Mouse (Mus musculus) cerebellum, postnatal 36 days (tissue): ENCODE results near the gene Art2b.
"Not testable (repeated sequence)": the region's sequence is repeated elsewhere in the genome, so short reads cannot be mapped to it uniquely, and the experiment has no call there.

Source experiments
- DNase-seq, 2 experiments: peaks; one replicate each; pipeline ENCODE4 v3.0.0; 2021 to 2022; ENCODE audit warnings: mixed read lengths in 2 of 2

Gene Art2b

DNA sequence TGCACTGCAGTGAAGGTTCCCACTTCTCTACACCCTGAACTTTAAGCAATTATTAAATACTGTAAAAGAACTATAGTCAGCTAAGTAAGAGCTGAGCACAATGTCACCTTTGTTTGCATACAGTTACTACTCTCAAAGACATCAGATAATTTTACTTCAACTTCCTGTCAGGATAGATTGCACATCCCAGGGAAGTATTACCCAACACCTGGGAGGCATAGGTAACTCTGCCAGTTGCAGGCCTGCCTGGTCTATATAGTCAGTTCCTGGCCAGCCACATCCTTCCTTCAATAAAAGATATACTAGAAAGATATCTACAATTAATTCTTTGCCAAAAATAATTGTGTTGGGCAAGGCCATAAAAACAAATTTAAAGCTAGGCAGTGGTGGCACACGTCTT is 28.0 kb downstream of the Art2b start:
- no peak for DNase-seq

DNA sequence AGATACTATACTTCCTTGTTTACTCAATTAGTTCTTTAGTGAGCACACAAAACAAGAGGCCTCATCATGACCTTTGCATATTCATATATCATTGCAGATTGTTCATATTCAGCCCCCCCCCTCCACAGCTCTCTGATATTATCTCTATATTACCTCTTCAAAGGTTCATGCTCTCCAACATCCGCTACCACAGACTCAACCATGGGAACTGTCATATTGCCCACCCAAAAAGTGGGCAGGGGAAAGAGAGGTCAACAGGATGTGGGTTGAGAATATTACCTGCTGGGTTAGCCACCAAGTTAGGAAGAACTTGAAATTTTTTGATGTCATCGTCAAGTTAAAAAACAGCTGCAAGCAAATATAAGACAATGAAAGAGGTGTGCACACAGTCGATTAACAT is 29.9 kb downstream of the Art2b start:
- DNase-seq: not testable (repeated sequence)

GRCm38 (mm10) chr7:101551530-101551929 is 33.9 kb downstream of the Art2b start:
- no peak for DNase-seq

GRCm38 (mm10) chr7:101550686-101551485 is 34.5 kb downstream of the Art2b start:
- no peak for DNase-seq

GRCm38 (mm10) chr7:101549266-101549665 is 36.1 kb downstream of the Art2b start:
- no peak for DNase-seq

DNA sequence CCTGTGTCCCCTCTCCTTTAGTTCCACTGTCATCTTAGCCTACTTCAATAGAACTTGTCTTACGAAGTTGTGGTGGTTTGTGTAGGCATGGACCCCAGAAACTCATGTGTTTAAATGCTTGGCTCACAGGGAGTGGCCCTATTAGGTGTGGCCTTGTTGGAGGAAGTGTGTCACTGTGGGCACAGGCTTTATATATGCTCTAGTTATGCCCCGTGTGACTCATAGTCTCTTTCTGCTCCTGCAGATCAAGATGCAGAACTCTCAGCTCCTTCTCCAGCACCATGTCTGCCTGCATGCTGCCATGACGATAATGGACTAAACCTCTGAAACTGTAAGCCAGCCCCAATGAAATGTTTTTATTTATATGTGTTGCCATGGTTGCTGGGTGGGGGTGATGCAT is 37.7 kb downstream of the Art2b start:
- no peak for DNase-seq

- peak in 1 of 2 experiments; percentile 6 for DNase-seq
Observed at GRCm38 (mm10) chr7:101541734-101542133, 43.7 kb downstream of the Art2b start.

DNA sequence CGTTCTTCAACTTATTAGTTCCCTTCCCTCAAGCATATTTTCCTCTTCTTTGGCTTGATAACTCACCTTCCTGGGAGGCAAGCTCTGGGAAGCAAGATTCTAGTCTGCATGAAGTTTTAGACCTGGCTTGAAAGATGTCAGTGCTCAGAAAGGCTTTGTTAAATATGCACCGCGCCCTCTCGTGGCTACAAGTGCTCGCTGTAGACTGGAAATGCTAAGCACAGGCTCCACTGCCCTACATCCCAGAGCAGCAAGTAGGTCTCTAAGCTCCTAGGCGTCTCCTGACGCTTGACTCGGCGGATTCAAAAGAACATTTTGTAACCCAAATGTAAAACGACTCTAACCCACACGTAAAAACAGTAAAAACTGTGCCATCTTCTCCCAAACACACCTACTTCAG is 44.3 kb downstream of the Art2b start:
- peak; percentile 72 to 82 for DNase-seq

DNA sequence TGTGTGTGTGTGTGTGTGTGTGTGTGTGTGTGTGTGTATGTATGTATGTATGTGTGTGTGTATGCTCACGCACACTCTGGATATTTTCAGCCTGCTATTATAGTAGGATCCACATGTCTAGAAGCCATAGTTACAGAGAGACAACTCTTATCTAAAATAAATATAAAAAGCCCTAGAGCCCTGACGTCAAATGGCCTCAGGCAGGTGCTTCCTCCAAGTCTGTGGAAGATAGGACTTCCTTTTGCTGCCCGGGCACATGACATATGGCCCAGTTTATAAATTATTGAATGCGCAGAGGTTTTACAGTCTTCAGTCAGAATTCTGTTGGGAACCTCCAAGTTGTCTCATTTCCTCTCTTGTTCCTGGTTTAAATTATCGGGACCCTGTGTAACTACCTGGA is 44.7 kb downstream of the Art2b start:
- DNase-seq: no peak

- no peak for DNase-seq
Observed at GRCm38 (mm10) chr7:101539774-101540173, 45.6 kb downstream of the Art2b start.

- peak in 1 of 2 experiments; percentile 20 for DNase-seq
Observed at GRCm38 (mm10) chr7:101538141-101538933, 47.1 kb downstream of the Art2b start.

DNA sequence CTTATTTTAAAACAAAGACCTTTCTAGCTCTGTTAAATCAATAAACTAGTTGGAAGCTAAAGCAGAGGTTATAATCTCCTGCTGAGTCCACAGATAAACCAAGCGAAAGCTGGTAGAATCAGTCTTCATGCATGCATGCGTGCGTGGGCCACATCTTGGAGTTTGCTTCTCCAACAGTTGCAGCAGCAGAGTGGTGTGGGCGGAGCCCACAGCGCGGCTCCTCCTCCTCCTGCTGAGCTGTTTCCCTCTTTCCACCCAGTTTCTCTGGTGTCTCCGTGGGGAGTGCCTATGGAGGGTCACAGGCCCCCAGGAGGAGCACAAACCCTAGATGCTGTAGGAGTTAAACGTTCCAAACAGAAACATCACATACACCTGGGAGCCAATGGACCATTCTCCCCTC is 47.9 kb downstream of the Art2b start:
- no peak for DNase-seq

DNA sequence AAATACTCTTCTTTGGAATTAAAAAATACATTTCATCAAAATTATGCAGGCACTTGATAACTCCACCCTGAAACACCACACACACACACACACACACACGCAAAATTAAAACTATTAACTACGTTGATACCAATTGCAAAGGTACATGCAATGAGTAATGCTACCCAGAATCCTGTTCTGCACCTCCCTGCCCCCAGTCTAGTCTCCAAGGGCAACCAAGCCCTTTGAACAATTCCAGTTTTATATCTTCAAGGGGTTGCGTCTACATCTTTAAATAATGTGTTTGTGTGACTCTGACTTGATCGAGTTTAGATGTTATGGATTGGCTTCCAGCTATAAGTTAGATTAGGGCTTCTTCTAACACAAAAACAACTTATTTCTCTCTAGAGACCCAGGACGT is 49.9 kb downstream of the Art2b start:
- DNase-seq: no peak

- no peak for DNase-seq
Observed at GRCm38 (mm10) chr7:101535102-101535501, 50.3 kb downstream of the Art2b start.

DNA sequence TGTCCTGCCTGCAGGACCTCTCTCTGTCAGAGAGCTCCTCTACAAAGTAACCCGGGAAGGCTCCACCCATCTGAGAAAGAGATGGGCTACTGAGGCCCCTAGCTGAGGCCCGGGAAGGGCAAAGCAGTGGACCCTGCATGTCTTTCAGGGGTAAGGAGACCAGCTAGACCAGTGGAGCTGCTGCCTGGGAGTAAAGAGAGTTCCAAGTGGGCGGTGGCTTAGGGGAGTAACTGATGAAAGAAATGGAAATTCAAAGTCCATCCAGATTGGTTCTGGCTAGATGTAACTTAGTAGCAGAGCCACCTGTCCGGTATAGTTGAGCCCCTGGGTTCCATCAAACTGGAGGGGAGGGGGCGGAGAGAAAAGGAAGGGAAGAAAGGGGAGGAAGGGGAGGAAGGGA is 51.0 kb downstream of the Art2b start:
- no peak for DNase-seq
